Mouse (Mus musculus): ENCODE results near the gene Phf21b.

Phf21b gene

DNA sequence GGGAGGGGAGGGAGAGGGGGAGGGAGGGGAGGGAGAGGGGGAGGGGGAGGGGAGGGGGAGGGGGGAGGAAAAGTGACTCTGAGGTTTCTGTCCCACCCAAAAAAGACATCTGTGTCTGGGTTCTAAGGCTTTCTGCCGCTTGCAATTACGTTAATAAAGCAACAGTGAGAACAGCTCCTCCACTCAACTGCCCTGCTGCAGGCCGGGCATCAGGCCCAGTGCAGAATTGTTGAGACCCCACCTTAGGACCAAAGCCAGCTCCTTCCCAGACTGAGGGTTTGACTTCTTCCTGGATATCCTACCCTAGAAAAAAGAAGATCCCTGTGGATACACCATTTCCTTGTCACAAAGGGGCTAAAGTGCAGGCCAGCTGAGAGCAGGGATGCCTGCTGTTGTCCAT lies 9.6 kb downstream of the Phf21b start:
- DNase-seq (ENCODE audit: low read depth in 2 of 2, low spot score in 2 of 2): no peak

- DNase-seq (ENCODE audit: low read depth in 2 of 2, low spot score in 2 of 2): no peak
Observed at GRCm38 (mm10) chr15:84844831-84845230, 11.0 kb downstream of the Phf21b start.

DNA sequence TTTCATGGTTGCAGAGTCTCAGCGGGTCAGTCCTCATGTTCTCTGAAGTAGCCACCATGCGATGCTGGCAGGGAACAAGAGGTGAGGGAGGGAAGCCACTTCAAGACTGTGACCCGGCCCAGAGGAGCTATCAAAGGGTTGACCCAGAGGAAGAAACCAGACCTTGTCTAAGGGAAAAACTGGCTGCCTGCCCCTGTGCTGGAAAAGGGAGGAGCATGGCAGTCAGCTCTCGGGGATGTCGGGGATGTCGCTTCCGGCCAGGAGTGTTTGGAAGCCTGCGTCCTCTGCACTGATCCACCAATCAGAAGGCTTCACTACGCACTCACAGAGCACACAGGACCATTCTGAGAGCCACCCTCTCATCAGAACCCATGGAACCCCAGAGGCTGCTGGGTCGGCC lies 12.8 kb downstream of the Phf21b start:
- DNase-seq (ENCODE audit: low read depth in 2 of 2, low spot score in 2 of 2): no peak

DNA sequence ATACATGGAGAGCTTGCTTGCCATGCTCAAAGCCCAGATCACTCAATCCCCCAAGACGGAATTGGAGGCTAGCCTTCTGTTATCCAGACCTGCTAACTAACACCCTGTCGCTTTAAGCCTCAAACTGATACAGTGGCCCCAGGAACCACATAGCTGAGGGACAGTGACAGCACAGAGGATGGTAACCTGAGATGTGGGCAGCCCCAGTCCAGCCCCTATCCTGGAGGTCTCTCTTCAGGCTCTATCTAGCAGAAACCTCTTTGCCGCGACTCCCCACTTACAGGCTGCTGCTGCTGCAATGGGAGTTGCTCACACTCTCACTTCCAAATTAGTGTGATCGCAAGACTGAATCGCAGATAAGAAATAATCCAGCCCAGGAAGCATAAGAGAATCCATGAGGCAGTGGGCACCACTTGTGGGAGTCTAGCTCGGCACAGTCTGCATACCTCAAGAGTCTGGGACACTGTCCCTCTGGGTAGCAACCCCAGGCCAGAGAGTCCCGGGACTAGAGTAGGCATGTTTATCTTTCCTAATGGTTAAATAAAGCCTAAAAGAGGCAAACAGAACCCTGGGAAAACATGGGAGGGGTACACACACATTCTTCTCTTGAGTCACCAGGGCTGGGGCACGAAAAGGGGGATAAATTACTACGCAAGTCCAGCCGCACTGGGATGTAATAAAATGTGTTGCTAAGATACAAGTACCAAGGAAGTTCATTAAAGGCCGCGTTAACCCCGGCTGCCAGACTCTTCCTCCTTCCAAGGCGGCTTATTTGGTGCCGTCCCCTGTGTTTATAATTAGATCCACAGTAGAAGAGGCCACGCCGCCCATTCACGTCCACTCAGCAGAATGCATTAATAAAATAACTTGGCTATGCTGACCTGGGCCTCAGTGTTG lies 13.7 kb downstream of the Phf21b start:
- DNase-seq (ENCODE audit: low read depth in 2 of 2, low spot score in 2 of 2): no peak

DNA sequence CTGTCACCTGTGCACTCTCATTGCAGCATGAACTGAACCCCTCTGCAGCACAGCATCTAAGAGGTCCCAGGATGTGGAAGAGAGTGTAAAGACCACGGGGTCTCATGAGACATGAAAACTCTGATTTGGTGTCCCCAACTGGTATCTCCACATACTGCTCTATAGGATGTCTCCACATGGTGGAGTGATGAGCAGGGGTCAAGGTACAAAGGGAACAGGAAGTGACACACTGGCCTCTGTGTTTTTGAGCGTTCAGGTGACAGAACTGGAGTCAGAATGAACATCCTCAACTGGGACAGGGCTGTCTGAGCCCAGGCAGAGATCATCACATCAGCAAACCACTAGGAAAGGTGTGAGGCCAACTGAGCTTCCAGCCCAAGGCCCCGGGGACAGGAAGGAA lies 15.3 kb downstream of the Phf21b start:
- DNase-seq (ENCODE audit: low read depth in 2 of 2, low spot score in 2 of 2): no peak

DNA sequence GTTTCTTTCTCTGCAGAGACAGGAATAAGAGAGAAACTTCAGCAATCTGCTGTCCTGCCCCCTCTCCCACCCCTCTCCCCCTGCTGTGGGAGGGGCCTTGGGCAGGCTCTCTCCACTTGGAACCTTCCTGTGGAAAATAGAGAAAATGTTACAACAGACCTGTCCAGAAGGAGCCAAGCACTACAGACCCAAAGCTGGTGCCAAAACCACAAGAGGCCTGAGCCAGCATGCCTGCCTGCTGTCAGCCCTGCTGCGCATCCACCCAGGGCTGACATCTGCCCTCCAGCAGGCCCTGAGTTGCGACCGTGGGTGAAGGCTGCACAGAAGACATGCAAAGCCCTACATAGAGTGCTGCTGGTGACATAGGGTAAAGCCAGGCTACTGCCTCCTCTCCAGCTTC lies 16.3 kb downstream of the Phf21b start:
- no peak for DNase-seq (ENCODE audit: low read depth in 2 of 2, low spot score in 2 of 2)

- DNase-seq (ENCODE audit: low read depth in 2 of 2, low spot score in 2 of 2): no peak
Observed at GRCm38 (mm10) chr15:84837896-84838295, 18.0 kb downstream of the Phf21b start.

DNA sequence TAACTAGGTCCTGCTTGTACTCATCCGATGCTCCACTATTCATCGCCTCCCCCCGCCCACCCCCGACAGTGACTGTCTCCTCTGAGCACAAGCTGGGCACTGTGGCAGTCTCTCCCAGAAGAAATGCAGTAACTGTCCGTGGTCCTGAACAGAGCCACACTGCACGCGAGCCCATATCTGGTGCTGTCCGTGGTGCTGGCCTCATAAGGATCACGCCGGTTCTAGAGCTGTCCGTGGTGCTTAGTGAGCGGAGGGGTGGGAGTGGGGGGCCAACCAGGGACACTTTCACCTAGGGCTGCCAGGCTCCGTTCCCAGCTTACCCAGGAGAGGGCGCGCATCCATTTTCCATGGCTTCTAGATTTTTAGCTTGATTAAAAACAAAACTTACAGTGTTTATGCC lies 26.4 kb downstream of the Phf21b start:
- DNase-seq (ENCODE audit: low read depth in 2 of 2, low spot score in 2 of 2): peak; percentile 13 to 45

- no peak for DNase-seq (ENCODE audit: low read depth in 2 of 2, low spot score in 2 of 2)
Observed at GRCm38 (mm10) chr15:84828603-84829002, 27.2 kb downstream of the Phf21b start.

DNA sequence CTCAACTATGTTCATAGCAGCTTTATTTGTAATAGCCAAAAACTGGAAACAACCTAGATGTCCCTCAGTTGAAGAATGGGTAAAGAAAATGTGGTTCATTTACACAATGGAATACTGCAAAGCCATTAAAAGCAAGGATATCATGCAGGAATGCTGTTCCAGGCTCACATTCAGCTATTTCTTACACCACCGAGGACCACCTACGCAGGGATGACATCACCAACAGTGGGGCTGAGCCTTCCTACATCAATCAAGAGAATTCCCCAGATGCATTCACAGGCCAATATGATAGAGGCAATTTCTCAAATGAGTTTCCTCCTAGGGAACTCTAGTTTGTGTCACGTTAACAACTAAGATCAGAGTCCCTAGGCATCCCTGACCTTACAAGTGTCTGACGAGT lies 32.8 kb downstream of the Phf21b start:
- no peak for DNase-seq (ENCODE audit: low read depth in 2 of 2, low spot score in 2 of 2)

DNA sequence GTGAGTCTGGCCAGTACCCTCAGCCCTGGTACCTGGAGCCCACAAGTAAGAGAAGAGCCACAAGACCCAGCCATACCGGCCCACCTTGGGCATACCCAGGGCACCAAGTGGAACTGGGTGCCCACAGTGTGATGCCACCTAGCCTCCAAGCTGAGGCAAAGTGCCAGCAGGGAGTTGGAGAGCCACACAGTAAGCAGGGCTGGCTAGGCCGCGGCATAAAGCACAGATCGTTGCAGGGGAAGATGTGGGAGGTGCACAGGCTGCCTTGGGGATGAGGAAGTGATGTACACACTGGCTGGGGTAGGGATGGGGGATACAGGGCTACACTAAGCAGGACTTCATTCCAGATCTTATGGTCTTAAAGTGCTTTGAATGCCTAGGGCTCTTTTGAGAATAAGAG lies 35.0 kb downstream of the Phf21b start:
- no peak for DNase-seq (ENCODE audit: low read depth in 2 of 2, low spot score in 2 of 2)

DNA sequence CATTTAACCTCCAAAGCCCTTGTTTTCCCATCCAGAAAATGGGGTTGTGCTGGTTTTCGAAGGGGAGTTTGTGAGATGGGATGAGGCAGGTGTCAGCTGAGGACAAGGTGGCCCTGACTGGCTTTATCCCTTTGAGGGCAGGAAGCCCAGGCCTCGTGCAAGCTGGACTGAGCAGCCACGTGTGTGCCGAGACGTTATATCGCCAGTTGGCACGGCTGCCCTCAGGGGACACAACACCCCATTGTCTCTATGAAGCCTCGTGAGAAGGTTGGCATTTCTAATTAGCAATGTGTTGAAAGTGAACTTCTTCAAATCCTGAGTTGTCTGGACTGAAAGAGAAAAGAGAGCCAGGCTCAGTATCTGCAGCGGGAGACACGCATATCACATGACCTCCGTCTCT lies 37.6 kb downstream of the Phf21b start:
- no peak for DNase-seq (ENCODE audit: low read depth in 2 of 2, low spot score in 2 of 2)

GRCm38 (mm10) chr15:84817589-84817988 lies 38.3 kb downstream of the Phf21b start:
- DNase-seq (ENCODE audit: low read depth in 2 of 2, low spot score in 2 of 2): no peak

- DNase-seq (ENCODE audit: low read depth in 2 of 2, low spot score in 2 of 2): no peak
Observed at GRCm38 (mm10) chr15:84815171-84815570, 40.7 kb downstream of the Phf21b start.

GRCm38 (mm10) chr15:84812831-84813357 lies 43.0 kb downstream of the Phf21b start:
- no peak for DNase-seq (ENCODE audit: low read depth in 2 of 2, low spot score in 2 of 2)

GRCm38 (mm10) chr15:84811126-84811525 lies 44.7 kb downstream of the Phf21b start:
- no peak for DNase-seq (ENCODE audit: low read depth in 2 of 2, low spot score in 2 of 2)

- DNase-seq (ENCODE audit: low read depth in 2 of 2, low spot score in 2 of 2): no peak
Observed at GRCm38 (mm10) chr15:84809275-84809952, 46.4 kb downstream of the Phf21b start.

DNA sequence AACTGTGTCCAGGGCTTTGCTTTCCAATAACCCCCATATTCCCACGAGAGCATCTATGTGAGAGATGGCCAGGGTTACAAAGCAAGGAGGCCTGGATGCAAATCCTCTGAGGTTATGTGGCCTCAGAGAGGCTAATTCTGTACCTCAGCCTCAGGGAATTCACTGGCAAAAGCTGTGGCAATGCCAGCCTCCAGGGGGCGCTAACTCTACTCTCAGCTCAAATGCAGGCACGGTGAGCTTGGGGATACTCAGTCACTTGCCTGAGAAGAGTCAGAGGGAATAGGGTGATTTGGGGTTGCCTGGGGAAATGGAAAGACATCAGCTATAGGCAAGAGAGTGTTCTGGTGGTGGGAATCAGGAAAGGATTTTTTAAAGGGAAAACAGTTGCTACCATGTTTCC lies 52.2 kb downstream of the Phf21b start:
- peak; percentile 20 to 39 for DNase-seq (ENCODE audit: low read depth in 2 of 2, low spot score in 2 of 2)

DNA sequence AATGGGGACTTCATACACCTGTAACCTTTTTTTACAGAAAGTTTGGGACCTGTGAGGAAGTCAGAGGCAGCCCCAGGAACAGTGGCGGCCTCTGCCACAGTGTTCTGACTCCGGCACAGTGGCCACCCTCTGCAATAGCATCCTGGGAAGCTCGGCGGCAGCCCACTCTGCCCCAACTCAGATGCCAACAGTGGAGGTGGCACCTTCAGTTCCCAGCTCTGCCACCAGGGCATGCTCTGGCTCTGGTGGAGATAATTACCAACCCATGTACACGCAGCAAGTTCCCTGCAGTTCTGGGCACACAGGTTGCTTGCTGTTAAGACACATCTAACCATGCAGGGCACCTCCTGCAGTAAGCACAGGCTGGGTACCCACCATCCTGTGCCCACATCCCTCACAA lies 55.7 kb downstream of the Phf21b start:
- no peak for DNase-seq (ENCODE audit: low read depth in 2 of 2, low spot score in 2 of 2)

GRCm38 (mm10) chr15:84793649-84794048 lies 62.2 kb downstream of the Phf21b start:
- DNase-seq (ENCODE audit: low read depth in 2 of 2, low spot score in 2 of 2): no peak

GRCm38 (mm10) chr15:84787161-84787560 lies 68.7 kb downstream of the Phf21b start:
- no peak for DNase-seq (ENCODE audit: low read depth in 2 of 2, low spot score in 2 of 2)

DNA sequence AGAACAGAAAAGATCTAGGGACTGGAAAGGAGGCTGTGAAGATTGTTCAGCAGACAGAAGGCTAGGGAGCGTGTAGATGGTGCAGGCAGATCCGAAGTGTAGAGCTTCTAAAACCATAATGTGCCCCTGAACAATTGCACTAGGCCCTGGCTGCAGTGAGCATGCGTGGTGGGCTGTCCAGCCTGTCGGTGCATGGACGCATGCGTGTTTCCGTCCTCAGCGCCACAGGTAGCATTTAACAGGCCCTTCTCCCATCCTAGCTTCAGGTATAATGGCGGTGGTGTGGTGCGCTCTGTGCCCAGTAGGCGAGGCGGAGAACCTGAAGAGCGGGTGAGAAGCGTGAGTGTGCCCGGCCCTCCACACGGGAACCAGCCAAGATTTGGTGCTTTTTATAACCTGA lies 71.0 kb downstream of the Phf21b start:
- no peak for DNase-seq (ENCODE audit: low read depth in 2 of 2, low spot score in 2 of 2)

All from CD8-positive naive resting alpha-beta T cell, adult 2 months (primary cell).